Mouse (Mus musculus) heart, embryonic 10.5 days (tissue): ENCODE results near the gene Fis1. TPM values are rescaled to one million over a fixed set of nuclear protein-coding genes. Genes with fewer than 3 reads are reported as not detected.

Experiments used
- DNase-seq: peaks from one replicate; pipeline ENCODE4 v3.0.0-alpha.2; 2017; ENCODE audit warnings: low spot score
- H3K27ac ChIP-seq: fragments of 300-500 bp; sonication (generic); 2 replicates; pipeline ENCODE4 v1.5.1; 2016; ENCODE audit warnings: mild to moderate bottlenecking
- H3K27me3 ChIP-seq: fragments of 300-500 bp; sonication (generic); 2 replicates; pipeline ENCODE4 v1.6.1; 2016; ENCODE audit warnings: mild to moderate bottlenecking; ENCODE audit not compliant: poor library complexity, insufficient read depth, severe bottlenecking
- H3K36me3 ChIP-seq: fragments of 300-500 bp; sonication (generic); 2 replicates; pipeline ENCODE4 v1.6.1; 2016; ENCODE audit warnings: mild to moderate bottlenecking, moderate library complexity
- H3K4me1 ChIP-seq: fragments of 300-500 bp; sonication (generic); 2 replicates; pipeline ENCODE4 v1.6.1; 2016; ENCODE audit warnings: mild to moderate bottlenecking
- H3K4me3 ChIP-seq: fragments of 300-500 bp; sonication (generic); 2 replicates; pipeline ENCODE4 v1.5.1; 2016; ENCODE audit warnings: mild to moderate bottlenecking, moderate library complexity
- H3K9me3 ChIP-seq: fragments of 300-500 bp; sonication (generic); 2 replicates; pipeline ENCODE4 v1.6.1; 2016; ENCODE audit warnings: mild to moderate bottlenecking, moderate library complexity
- WGBS: fragments of 180-500 bp; shearing (Covaris S2); methylation state at CpG from one replicate; pipeline ENCODE4 v1.1.7; 2016; 5-methylcytosine and 5-hydroxymethylcytosine counted together
- microRNA counts: library from miRNA; unstranded; fragments of <30 nt; microRNA quantifications from one replicate; lab custom pipeline; 2017
- microRNA-seq: library from miRNA; unstranded; fragments of <30 nt; microRNA quantifications from one replicate; pipeline ENCODE4, GENCODE M21; 2017
- polyA plus RNA-seq: library from polyadenylated mRNA; unstranded; fragments of >200 nt; fragmentation: Nextera tagmentation; extraction: Ambion mirVana; gene quantifications from 2 replicates; pipeline ENCODE4 v1.2.1, GENCODE M21; 2016

Fis1 gene
- polyA plus RNA-seq, 1 experiment from 2014 or later = 272 TPM

- H3K27me3 ChIP-seq = no peaks in the 10 kb centered on the region
- H3K9me3 ChIP-seq = no peaks in the 10 kb centered on the region
- H3K36me3 ChIP-seq = peaks cover 48% of the 10 kb centered on the region
- WGBS = under 1% methylated on average over 67 of the region's 67 CpGs
- DNase-seq = peak; percentile 93
- H3K4me1 ChIP-seq = peaks cover 23% of the 10 kb centered on the region
- H3K27ac ChIP-seq = peak overlapping the region; percentile 98
- H3K4me3 ChIP-seq = peak overlapping the region; percentile 73
Measured at GRCm38 (mm10) chr5:136987138-136987933, 34.3 kb downstream of the Fis1 start.

DNA sequence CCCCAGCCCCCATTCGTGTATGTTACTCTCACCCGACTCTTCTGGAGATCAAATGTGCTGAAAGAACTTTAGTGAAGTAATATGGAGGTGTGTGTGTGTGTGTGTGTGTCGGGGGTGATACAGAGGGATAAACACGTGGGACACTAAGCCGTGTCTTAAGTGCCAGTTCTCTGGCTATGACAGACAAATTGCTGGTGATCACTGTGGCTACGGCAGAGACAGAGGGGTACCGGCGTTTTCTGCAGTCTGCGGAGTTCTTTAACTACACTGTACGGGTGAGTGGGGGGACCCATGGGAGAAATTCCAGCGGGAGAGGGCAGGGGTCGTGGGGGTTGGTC lies 34.8 kb downstream of the Fis1 start, which contains the start of gene Znhit1:
Znhit1 (minus strand) TSS at position 88 of the 338 bp plus-strand sequence.
- no peak for DNase-seq
- H3K9me3 ChIP-seq = no peaks in the 10 kb centered on the region
- H3K27ac ChIP-seq = peak within 1 kb of the TSS; percentile 98
- H3K4me1 ChIP-seq = peaks cover 22% of the 10 kb centered on the region
- peaks cover 52% of the 10 kb centered on the region for H3K36me3 ChIP-seq
- peak within 1 kb of the TSS; percentile 73 for H3K4me3 ChIP-seq
- H3K27me3 ChIP-seq = no peaks in the 10 kb centered on the region
- WGBS = 8% methylated on average over 12 of the region's 12 CpGs

DNA sequence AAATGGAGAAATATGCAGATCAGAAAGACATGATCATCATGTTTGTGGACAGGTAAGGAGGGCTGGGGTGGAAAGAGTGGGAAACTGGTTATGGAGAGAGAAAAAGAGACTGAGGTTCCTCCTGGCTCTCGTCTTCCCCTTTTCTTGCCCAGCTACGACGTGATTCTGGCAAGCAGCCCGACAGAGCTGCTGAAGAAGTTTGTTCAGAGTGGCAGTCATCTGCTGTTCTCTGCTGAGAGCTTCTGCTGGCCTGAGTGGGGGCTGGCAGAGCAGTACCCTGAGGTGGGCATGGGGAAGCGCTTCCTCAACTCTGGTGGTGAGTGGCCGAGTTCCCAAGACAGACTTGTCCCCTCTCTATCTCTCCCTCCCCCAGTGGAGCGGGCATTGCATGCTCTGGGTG lies 35.3 kb downstream of the Fis1 start:
- Histone ChIP-seq H3K36me3 (peaks cover 57% of the 10 kb centered on the region), H3K27me3 (no peaks in the 10 kb centered on the region), H3K4me3 (peak overlapping the region; percentile 73), H3K27ac (no peak overlapping the region; the same call in 1 of the 2 replicates), H3K9me3 (no peaks in the 10 kb centered on the region), H3K4me1 (peaks cover 22% of the 10 kb centered on the region)
- no peak for DNase-seq
- 81% methylated on average over 7 of the region's 7 CpGs for WGBS

DNA sequence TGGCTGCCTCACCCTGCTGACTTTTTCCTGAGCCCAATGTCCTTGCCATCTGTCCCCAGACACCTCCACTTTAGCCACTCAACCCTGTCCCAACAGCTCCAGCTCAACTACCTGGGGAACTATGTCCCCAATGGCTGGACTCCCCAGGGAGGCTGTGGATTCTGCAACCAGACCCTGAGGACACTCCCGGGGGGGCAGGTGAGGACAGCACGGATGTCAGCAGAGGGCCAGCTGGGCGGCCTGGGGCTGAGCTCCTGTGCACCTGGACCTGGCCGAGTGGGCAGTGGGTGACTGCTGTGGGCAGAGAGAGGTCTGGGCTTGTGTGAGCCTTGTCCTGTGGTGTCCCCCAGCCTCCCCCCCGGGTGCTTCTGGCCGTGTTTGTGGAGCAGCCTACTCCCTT lies 36.7 kb downstream of the Fis1 start:
- WGBS = 91% methylated on average over 6 of the region's 6 CpGs
- no peaks in the 10 kb centered on the region for H3K9me3 ChIP-seq
- H3K4me3 ChIP-seq = no peak overlapping the region
- H3K36me3 ChIP-seq = peaks cover 64% of the 10 kb centered on the region
- H3K4me1 ChIP-seq = peaks cover 22% of the 10 kb centered on the region
- no peak for DNase-seq
- H3K27me3 ChIP-seq = no peaks in the 10 kb centered on the region
- no peak overlapping the region for H3K27ac ChIP-seq

GRCm38 (mm10) chr5:136999449-136999848 lies 46.4 kb downstream of the Fis1 start:
- no peak overlapping the region for H3K4me3 ChIP-seq
- WGBS = 66% methylated on average over 5 of the region's 5 CpGs
- no peaks in the 10 kb centered on the region for H3K27me3 ChIP-seq
- H3K9me3 ChIP-seq = no peaks in the 10 kb centered on the region
- H3K27ac ChIP-seq = peak overlapping the region; percentile 59; the same call in 1 of the 2 replicates
- peaks cover 17% of the 10 kb centered on the region for H3K4me1 ChIP-seq
- peaks cover 19% of the 10 kb centered on the region for H3K36me3 ChIP-seq
- no peak for DNase-seq

- Histone ChIP-seq H3K9me3 (no peaks in the 10 kb centered on the region), H3K27ac (no peak overlapping the region), H3K36me3 (peaks cover 8% of the 10 kb centered on the region), H3K4me1 (peaks cover 17% of the 10 kb centered on the region), H3K27me3 (no peaks in the 10 kb centered on the region), H3K4me3 (no peak overlapping the region)
- no peak for DNase-seq
- WGBS = 83% methylated on average over 2 of the region's 2 CpGs
Measured at GRCm38 (mm10) chr5:137000612-137001011, 47.5 kb downstream of the Fis1 start.

DNA sequence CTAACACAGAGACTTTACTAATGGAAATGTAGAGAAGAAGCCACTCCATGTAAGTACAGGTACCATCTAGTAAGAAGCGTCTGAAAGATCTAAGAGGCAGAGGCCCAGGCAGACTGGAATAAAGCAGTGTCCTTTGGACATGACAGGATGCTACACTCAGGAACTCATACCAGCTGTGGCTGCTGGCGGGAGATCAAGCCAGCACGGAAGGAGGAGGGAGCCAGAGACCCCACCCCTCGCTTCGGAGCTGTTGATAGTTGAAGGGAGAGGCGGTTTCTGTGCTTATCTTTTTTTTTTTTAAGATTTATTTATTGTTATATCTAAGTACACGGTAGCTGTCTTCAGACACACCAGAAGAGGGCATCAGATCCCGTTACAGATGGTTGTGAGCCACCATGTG lies 54.2 kb downstream of the Fis1 start:
- WGBS = 49% methylated on average over 8 of the region's 8 CpGs
- no peak for DNase-seq
- H3K4me3 ChIP-seq = no peak overlapping the region
- H3K4me1 ChIP-seq = no peaks in the 10 kb centered on the region
- no peaks in the 10 kb centered on the region for H3K36me3 ChIP-seq
- no peaks in the 10 kb centered on the region for H3K9me3 ChIP-seq
- peaks cover 7% of the 10 kb centered on the region; the same call in 1 of the 2 replicates for H3K27me3 ChIP-seq
- H3K27ac ChIP-seq = no peak overlapping the region

DNA sequence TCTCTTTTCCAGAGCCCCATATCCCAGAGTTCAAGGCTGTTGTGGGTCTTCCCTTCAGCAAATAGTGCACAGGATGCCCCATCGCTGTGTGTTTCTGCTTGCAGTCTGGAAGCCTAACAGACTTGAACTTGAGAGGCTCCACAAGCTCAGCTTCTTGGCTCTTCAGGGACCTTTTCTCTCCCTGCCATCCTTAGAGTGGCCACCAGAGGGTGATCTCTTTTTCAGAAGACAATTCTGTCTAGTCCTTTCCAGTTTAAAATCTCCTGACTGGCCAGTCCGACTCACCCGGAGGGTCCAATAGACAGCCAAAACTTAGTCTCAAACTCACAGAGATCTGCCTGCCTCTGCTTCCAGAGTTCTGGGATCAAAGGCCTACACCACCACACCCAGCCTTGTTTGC lies 56.9 kb downstream of the Fis1 start:
- DNase-seq = no peak
- H3K4me3 ChIP-seq = no peak overlapping the region
- H3K36me3 ChIP-seq = no peaks in the 10 kb centered on the region
- no peaks in the 10 kb centered on the region for H3K4me1 ChIP-seq
- H3K27me3 ChIP-seq = peaks cover 7% of the 10 kb centered on the region; the same call in 1 of the 2 replicates
- no peaks in the 10 kb centered on the region for H3K9me3 ChIP-seq
- no peak overlapping the region for H3K27ac ChIP-seq
- 27% methylated on average over 3 of the region's 3 CpGs for WGBS

GRCm38 (mm10) chr5:137012401-137012950 lies 59.4 kb downstream of the Fis1 start:
- 77% methylated on average over 15 of the region's 15 CpGs for WGBS
- Histone ChIP-seq H3K36me3 (no peaks in the 10 kb centered on the region), H3K27ac (no peak overlapping the region), H3K4me3 (no peak overlapping the region), H3K27me3 (peaks cover 7% of the 10 kb centered on the region; the same call in 1 of the 2 replicates), H3K4me1 (no peaks in the 10 kb centered on the region), H3K9me3 (no peaks in the 10 kb centered on the region)
- no peak for DNase-seq

MicroRNAs encoded within 50 kb of the gene (microRNA counts, 519-probe panel; counts per million panel counts)
- microRNA mmu-miR-702 (lab: Ali Mortazavi, UCI) = not detected

Small RNA genes within 50 kb of the gene (microRNA-seq; reads per million reads assigned to microRNA genes)
- 85.9 reads per million, percentile 50 among the genes with 10 or more reads in this experiment for gene Mir702

Other genes starting within 250 kb of the Fis1 start
- gene Col26a1, start 70.1 kb upstream of the Fis1 start, polyA plus RNA-seq = 29.8 and 50.3 TPM in 2 replicates
- gene Ift22, start 45.1 kb upstream of the Fis1 start, polyA plus RNA-seq = 42.4 and 54.5 TPM in 2 replicates
- 0.50 and 0.69 TPM in 2 replicates for gene Cldn15, start 13.3 kb downstream of the Fis1 start, polyA plus RNA-seq
- 44.4 and 50.7 TPM in 2 replicates for gene Plod3, start 33.7 kb downstream of the Fis1 start, polyA plus RNA-seq
- 92.7 and 103 TPM in 2 replicates for gene Znhit1, start 34.7 kb downstream of the Fis1 start, polyA plus RNA-seq
- gene Vgf, start 73.1 kb downstream of the Fis1 start, polyA plus RNA-seq = not detected in 2 replicates
- 177 and 178 TPM in 2 replicates for gene Ap1s1, start 92.9 kb downstream of the Fis1 start, polyA plus RNA-seq
- gene Serpine1, start 119.0 kb downstream of the Fis1 start, polyA plus RNA-seq = 0.07 and 0.51 TPM in 2 replicates
- 6.4 and 7.4 TPM in 2 replicates for gene Trim56, start 162.9 kb downstream of the Fis1 start, polyA plus RNA-seq
- not detected in 2 replicates for gene Muc3, start 196.0 kb downstream of the Fis1 start, polyA plus RNA-seq